Mouse (Mus musculus): ENCODE results near the gene Arhgdia.

- TF ChIP-seq CTCF (IDR thresholded peaks at IDR 0.05; ENCODE audit: low read depth, low read length) (no peak), POLR2A (IDR thresholded peaks at IDR 0.05; ENCODE audit: extremely low read depth, insufficient read depth, low read length) (peak; percentile 99)
Observed at GRCm38 (mm10) chr11:120572752-120573584, 8.5 kb downstream of the Arhgdia start, which contains the start of gene P4hb.
